Mouse (Mus musculus) megakaryocyte, embryonic 14.5 days (primary cell): ENCODE results near the gene Lrp4. TPM values are rescaled to one million over a fixed set of nuclear protein-coding genes. Genes with fewer than 3 reads are reported as not detected.

Experiments used
- H3K27me3 ChIP-seq: replicated peaks from 2 replicates; pipeline ENCODE3; 2012; ENCODE audit warnings: inconsistent platforms
- H3K36me3 ChIP-seq: replicated peaks from 2 replicates; pipeline ENCODE3; 2012; ENCODE audit warnings: low read length, inconsistent platforms, mixed read lengths
- H3K4me1 ChIP-seq: 2 replicates; pipeline ENCODE4 v1.6.1; 2012; ENCODE audit warnings: inconsistent platforms
- H3K4me3 ChIP-seq: replicated peaks from 2 replicates; pipeline ENCODE3; 2012; ENCODE audit warnings: moderate library complexity, mild to moderate bottlenecking, inconsistent platforms
- H3K9me3 ChIP-seq: 2 replicates; pipeline ENCODE4 v1.6.1; 2012; ENCODE audit warnings: inconsistent platforms
- FLI1 ChIP-seq: IDR thresholded peaks from 2 replicates; pipeline ENCODE4 v1.6.1; 2012; ENCODE audit warnings: low read length, inconsistent platforms, mixed read lengths
- GATA1 ChIP-seq: IDR thresholded peaks from 3 replicates; pipeline ENCODE4 v1.6.1; 2012; ENCODE audit warnings: mixed read lengths, low read length, inconsistent platforms, borderline replicate concordance
- polyA plus RNA-seq: library from polyadenylated mRNA; stranded (reverse); fragments of >175 nt; gene quantifications from 2 replicates; pipeline ENCODE4 v1.2.3, GENCODE M21; 2012; ENCODE audit warnings: low replicate concordance; ENCODE audit not compliant: insufficient read depth

Lrp4 gene
- 0.16 TPM in 1 of 2 replicates, not detected in the other for polyA plus RNA-seq

GRCm38 (mm10) chr2:91457259-91457655 lies at the start of gene Lrp4:
Gene Lrp4, plus strand, starts transcription at chr2:91457511.
- Histone ChIP-seq H3K9me3 (peaks cover 14% of the 10 kb centered on the region), H3K4me3 (peak within 1 kb of the TSS; percentile 90), H3K4me1 (peaks cover 35% of the 10 kb centered on the region), H3K36me3 (no peaks in the 10 kb centered on the region), H3K27me3 (peaks cover 93% of the 10 kb centered on the region)
- TF ChIP-seq GATA1: no peak
- no peak for TF ChIP-seq FLI1

- 0 out of 2 replicates have a peak, but pooled peaks cover 2% of the 10 kb centered on the region for H3K9me3 ChIP-seq
- no peak overlapping the region for H3K4me3 ChIP-seq
- TF ChIP-seq GATA1 (no peak), FLI1 (no peak)
- H3K27me3 ChIP-seq: peaks cover 3% of the 10 kb centered on the region
- H3K36me3 ChIP-seq: no peaks in the 10 kb centered on the region
- no peaks in the 10 kb centered on the region for H3K4me1 ChIP-seq
These were observed 49.3 kb upstream of the Lrp4 start for GRCm38 (mm10) chr2:91408031-91408430.

GRCm38 (mm10) chr2:91411473-91411872 lies 45.8 kb upstream of the Lrp4 start:
- Histone ChIP-seq H3K4me1 (no peaks in the 10 kb centered on the region), H3K4me3 (no peak overlapping the region), H3K36me3 (no peaks in the 10 kb centered on the region), H3K27me3 (peaks cover 3% of the 10 kb centered on the region), H3K9me3 (no peaks in the 10 kb centered on the region)
- TF ChIP-seq GATA1: no peak
- TF ChIP-seq FLI1: no peak

- Histone ChIP-seq H3K9me3 (no peaks in the 10 kb centered on the region), H3K4me3 (no peak overlapping the region), H3K36me3 (no peaks in the 10 kb centered on the region), H3K27me3 (peaks cover 3% of the 10 kb centered on the region), H3K4me1 (no peaks in the 10 kb centered on the region)
- TF ChIP-seq GATA1 (no peak), FLI1 (no peak)
These were observed 45.0 kb upstream of the Lrp4 start for GRCm38 (mm10) chr2:91412361-91412760.

GRCm38 (mm10) chr2:91413811-91414210 lies 43.5 kb upstream of the Lrp4 start:
- Histone ChIP-seq H3K36me3 (no peaks in the 10 kb centered on the region), H3K4me3 (no peak overlapping the region), H3K27me3 (peaks cover 3% of the 10 kb centered on the region), H3K4me1 (no peaks in the 10 kb centered on the region), H3K9me3 (no peaks in the 10 kb centered on the region)
- TF ChIP-seq GATA1: no peak

GRCm38 (mm10) chr2:91421641-91422040 lies 35.7 kb upstream of the Lrp4 start:
- Histone ChIP-seq H3K36me3 (no peaks in the 10 kb centered on the region), H3K9me3 (peaks cover 7% of the 10 kb centered on the region; the same call in 1 of the 2 replicates), H3K4me3 (no peak overlapping the region), H3K27me3 (peaks cover 4% of the 10 kb centered on the region), H3K4me1 (no peaks in the 10 kb centered on the region)
- TF ChIP-seq FLI1 (no peak), GATA1 (no peak)

GRCm38 (mm10) chr2:91424061-91424720 lies 33.1 kb upstream of the Lrp4 start:
- Histone ChIP-seq H3K4me1 (no peaks in the 10 kb centered on the region), H3K36me3 (no peaks in the 10 kb centered on the region), H3K4me3 (no peak overlapping the region), H3K27me3 (peaks cover 7% of the 10 kb centered on the region), H3K9me3 (peaks cover 7% of the 10 kb centered on the region; the same call in 1 of the 2 replicates)
- no peak for TF ChIP-seq GATA1
- TF ChIP-seq FLI1: no peak

GRCm38 (mm10) chr2:91426321-91426720 lies 31.0 kb upstream of the Lrp4 start:
- H3K27me3 ChIP-seq: peaks cover 10% of the 10 kb centered on the region
- no peaks in the 10 kb centered on the region for H3K4me1 ChIP-seq
- no peaks in the 10 kb centered on the region for H3K36me3 ChIP-seq
- no peak overlapping the region for H3K4me3 ChIP-seq
- TF ChIP-seq FLI1: no peak
- TF ChIP-seq GATA1: no peak
- peaks cover 6% of the 10 kb centered on the region; the same call in 1 of the 2 replicates for H3K9me3 ChIP-seq

- Histone ChIP-seq H3K36me3 (no peaks in the 10 kb centered on the region), H3K4me3 (no peak overlapping the region), H3K27me3 (peaks cover 13% of the 10 kb centered on the region), H3K9me3 (no peaks in the 10 kb centered on the region), H3K4me1 (no peaks in the 10 kb centered on the region)
- TF ChIP-seq FLI1 (no peak), GATA1 (no peak)
These were observed 28.2 kb upstream of the Lrp4 start for GRCm38 (mm10) chr2:91429146-91429545.

GRCm38 (mm10) chr2:91429915-91430599 lies 27.3 kb upstream of the Lrp4 start:
- no peak overlapping the region for H3K4me3 ChIP-seq

GRCm38 (mm10) chr2:91430600-91430919 lies 26.8 kb upstream of the Lrp4 start:
- peaks cover 13% of the 10 kb centered on the region for H3K27me3 ChIP-seq
- no peaks in the 10 kb centered on the region for H3K36me3 ChIP-seq
- no peaks in the 10 kb centered on the region for H3K4me1 ChIP-seq
- no peaks in the 10 kb centered on the region for H3K9me3 ChIP-seq
- no peak overlapping the region for H3K4me3 ChIP-seq
- TF ChIP-seq GATA1: no peak
- no peak for TF ChIP-seq FLI1

More at GRCm38 (mm10) chr2:91429915-91430599, 27.3 kb upstream of the Lrp4 start:
- Histone ChIP-seq H3K36me3 (no peaks in the 10 kb centered on the region), H3K4me1 (no peaks in the 10 kb centered on the region), H3K27me3 (peaks cover 13% of the 10 kb centered on the region), H3K9me3 (no peaks in the 10 kb centered on the region)
- TF ChIP-seq FLI1 (no peak), GATA1 (no peak)
